Mouse (Mus musculus) liver, postnatal 0 days (tissue): ENCODE measurements around the gene Enpep.

ENCODE experiments used
- CTCF ChIP-seq: sonication (generic); IDR thresholded peaks from 2 replicates; pipeline ENCODE4 v1.5.1; 2016; ENCODE audit warnings: antibody characterized with exemption, low read depth
- EP300 ChIP-seq: IDR thresholded peaks from 2 replicates; pipeline ENCODE4 v1.6.1; 2016; ENCODE audit warnings: antibody characterized with exemption, low read depth, mild to moderate bottlenecking

GRCm38 (mm10) chr3:129375087-129375486 is 42.6 kb upstream of the Enpep start:
- TF ChIP-seq EP300 (no peak), CTCF (no peak)
